Mouse (Mus musculus): ENCODE measurements at regions not wholly inside any gene's neighbourhood (a gene's known extent, or its start where the extent isn't known, plus 50 kb on each side); places are given as distances from the start of the nearest gene placed in this dataset.
A peak's percentile ranks its signal among the peaks of the same experiment; 100 is the strongest.

DNA sequence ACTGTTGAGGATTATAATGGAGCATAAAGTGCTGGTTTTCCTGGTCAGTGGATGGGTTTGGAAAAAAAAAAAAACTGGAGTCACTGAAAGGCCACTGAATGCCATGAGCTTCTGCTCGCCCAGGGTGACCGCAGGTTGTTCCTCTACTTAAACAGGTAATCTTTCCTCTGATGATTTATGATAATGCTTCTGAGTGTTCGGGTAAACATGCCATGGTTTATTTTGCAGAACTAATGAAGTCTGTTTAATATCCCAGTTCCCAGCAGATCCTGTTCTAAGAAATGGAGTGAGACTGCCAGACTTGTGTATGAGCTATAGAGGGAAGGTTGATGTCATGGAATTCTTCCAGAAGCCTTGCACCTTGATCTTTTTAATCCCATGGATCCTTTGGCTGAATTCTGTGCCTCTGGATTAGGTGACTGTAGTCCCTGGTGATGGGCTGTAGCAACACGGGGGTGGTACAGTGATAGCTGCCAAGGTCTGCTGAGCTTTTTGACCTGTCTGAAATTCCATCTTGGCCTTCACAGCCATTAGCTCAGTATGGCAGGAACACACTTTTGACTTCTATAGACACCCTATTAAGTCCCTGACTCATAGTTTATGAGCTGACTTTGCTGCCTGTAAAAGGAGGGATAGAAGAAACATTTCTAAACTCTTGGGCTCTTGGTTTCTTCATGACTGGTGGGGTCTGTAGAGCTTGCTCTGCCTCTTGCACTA, 1886.8 kb upstream of the Lrrc6 start:
- Histone ChIP-seq H3K36me3 (ENCODE audit: insufficient read depth) (no peaks in the 10 kb centered on the region), H3K4me1 (ENCODE audit: insufficient read depth) (no peaks in the 10 kb centered on the region), H3K27ac (ENCODE audit: low read depth, low read length) (no peak overlapping the region), H3K4me3 (ENCODE audit: low read depth, low read length) (no peak overlapping the region), H3K9me3 (ENCODE audit: low read length) (no peaks in the 10 kb centered on the region), H3K9ac (no peak overlapping the region), H3K27me3 (ENCODE audit: insufficient read depth, low read length) (no peaks in the 10 kb centered on the region), H3K4me2 (ENCODE audit: low read depth) (no peak overlapping the region)
- DNase-seq (no peak), ATAC-seq (no peak)
- 92% methylated on average over 4 of the region's 4 CpGs for WGBS
- TF ChIP-seq CTCF (IDR thresholded peaks at IDR 0.05; ENCODE audit: low read depth) = no peak

DNA sequence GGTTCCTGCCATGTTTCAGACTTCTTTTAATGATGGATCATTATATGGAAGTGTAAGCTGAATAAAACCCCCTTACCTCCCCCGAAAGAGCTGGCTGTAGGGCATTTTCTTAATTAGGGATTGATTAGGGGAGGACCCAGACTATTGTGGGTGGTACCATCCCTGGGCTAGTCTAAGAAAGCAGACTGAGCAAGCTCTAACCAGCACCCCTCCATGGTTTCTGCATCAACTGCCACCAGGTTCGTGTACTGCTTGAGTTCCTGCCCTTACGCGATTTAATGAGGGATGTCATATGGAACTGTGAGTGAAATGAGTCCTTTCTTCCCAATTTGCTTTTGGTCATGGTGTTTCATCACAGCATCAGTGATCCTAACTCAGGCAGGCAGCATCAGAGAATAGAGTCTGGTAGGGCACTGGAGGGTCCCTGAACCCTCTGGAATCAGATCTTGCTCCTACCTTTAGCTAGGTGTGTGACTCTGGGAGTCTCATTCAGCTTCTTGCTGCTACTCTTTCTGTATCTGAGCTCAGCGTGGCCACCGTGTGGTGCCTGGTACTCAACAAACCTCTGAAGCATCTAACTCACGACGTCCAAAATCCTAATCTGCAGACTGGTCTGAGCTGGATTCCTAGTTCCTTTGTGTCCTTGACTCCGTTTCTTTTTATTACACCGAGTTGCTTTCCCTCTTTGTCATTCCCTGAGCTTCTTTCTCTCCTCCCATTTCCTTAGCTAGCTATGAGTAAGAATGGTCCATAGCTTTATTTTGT, 1884.0 kb upstream of the Lrrc6 start:
- no peaks in the 10 kb centered on the region for H3K27me3 ChIP-seq (ENCODE audit: insufficient read depth, low read length)
- H3K9ac ChIP-seq = no peak overlapping the region
- no peaks in the 10 kb centered on the region for H3K4me1 ChIP-seq (ENCODE audit: insufficient read depth)
- ATAC-seq = no peak
- H3K4me3 ChIP-seq (ENCODE audit: low read depth, low read length) = no peak overlapping the region
- WGBS = 51% methylated on average over 10 of the region's 10 CpGs
- TF ChIP-seq CTCF (IDR thresholded peaks at IDR 0.05; ENCODE audit: low read depth) = no peak
- no peak for DNase-seq
- H3K4me2 ChIP-seq (ENCODE audit: low read depth) = no peak overlapping the region
- no peaks in the 10 kb centered on the region for H3K36me3 ChIP-seq (ENCODE audit: insufficient read depth)
- no peak overlapping the region for H3K27ac ChIP-seq (ENCODE audit: low read depth, low read length)
- no peaks in the 10 kb centered on the region for H3K9me3 ChIP-seq (ENCODE audit: low read length)

DNA sequence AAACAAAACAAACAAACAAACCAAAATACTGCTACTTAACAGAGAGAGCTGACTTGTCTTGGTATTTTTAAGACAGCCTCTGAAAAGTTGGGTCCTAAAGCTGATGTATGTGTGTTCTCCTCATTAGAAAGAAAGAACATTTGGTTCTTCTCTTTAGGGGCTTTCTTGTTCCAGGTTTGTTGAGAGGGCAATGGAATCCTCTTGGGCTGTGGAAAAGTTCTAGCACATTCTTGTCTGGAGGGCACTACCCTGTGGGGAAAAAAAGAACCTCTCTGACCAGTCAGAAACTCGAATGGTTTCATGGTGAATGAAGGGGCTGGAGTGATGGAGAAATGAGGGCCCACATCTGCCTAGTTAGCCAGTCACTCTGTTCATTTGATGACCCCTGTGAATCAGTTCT, 1874.5 kb upstream of the Lrrc6 start:
- Histone ChIP-seq H3K4me1 (ENCODE audit: insufficient read depth) (no peaks in the 10 kb centered on the region), H3K9me3 (ENCODE audit: low read length) (no peaks in the 10 kb centered on the region), H3K4me2 (ENCODE audit: low read depth) (no peak overlapping the region), H3K27ac (ENCODE audit: low read depth, low read length) (no peak overlapping the region), H3K36me3 (ENCODE audit: insufficient read depth) (no peaks in the 10 kb centered on the region), H3K9ac (no peak overlapping the region), H3K27me3 (ENCODE audit: insufficient read depth, low read length) (no peaks in the 10 kb centered on the region), H3K4me3 (ENCODE audit: low read depth, low read length) (no peak overlapping the region)
- no peak for TF ChIP-seq CTCF (IDR thresholded peaks at IDR 0.05; ENCODE audit: low read depth)
- DNase-seq = no peak
- no peak for ATAC-seq
- 41% methylated on average over 1 of the region's 1 CpGs for WGBS

DNA sequence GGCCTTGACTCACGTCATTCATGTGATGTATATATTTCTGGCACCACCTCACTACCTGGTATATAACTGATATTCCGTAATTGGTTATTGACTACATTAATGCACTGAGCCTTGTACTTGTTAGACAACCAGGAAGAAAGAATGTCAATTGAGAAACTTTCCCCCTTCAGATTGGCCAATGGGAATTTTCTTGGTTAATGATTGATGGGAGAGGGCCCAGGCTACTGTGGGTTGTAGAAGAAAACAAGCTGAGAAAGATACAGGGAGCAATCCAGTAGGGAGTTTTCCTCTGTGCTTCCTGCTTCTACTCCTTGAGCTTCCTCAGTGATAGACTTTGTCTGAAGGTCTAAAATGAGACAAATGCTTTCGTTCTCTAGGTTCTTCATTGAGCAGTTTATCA, 1866.1 kb upstream of the Lrrc6 start:
- H3K27me3 ChIP-seq (ENCODE audit: insufficient read depth, low read length) = no peaks in the 10 kb centered on the region
- WGBS = 81% methylated on average over 3 of the region's 3 CpGs

DNA sequence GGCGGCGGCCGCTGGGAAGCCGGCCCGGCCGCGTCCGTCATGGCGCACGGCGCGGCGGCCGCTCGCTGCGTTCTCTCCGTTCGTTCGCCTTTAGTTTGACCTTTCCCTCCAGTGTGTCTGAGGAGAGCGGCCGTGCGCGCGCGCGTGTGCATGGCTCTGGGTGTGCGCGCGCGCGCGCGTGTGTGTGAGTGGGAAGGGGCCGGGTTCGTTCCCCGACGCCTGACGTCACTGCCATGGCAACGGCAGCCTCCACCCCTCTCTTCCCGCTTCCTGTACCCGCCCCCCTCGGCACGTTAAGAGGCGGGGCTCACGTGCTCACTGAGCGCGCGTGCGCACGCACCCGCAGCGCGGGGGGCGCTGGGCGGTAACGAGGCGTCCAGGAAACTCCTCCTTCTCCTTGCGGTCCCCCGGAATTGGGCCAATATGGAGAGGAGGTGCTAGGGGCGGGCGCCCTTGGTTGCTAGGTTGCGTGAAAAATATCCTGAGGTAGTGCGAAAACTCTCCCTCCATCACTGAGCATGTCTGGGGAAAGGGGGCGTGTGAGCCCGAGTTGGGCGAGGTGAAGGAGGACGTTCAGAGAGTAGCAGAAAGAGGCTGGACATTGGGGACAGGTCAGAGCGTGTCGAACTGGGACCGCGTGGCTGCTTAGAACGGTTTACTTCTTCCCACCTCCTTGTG, 1862.5 kb upstream of the Lrrc6 start:
- H3K27me3 ChIP-seq (ENCODE audit: insufficient read depth, low read length) = no peaks in the 10 kb centered on the region
- peak overlapping the region; percentile 88 for H3K4me3 ChIP-seq (ENCODE audit: low read depth, low read length)
- H3K36me3 ChIP-seq (ENCODE audit: insufficient read depth) = no peaks in the 10 kb centered on the region
- H3K9me3 ChIP-seq (ENCODE audit: low read length) = no peaks in the 10 kb centered on the region
- ATAC-seq = peak; percentile 97
- peaks cover 19% of the 10 kb centered on the region for H3K4me1 ChIP-seq (ENCODE audit: insufficient read depth)
- H3K9ac ChIP-seq = peak overlapping the region; percentile 73
- TF ChIP-seq CTCF (IDR thresholded peaks at IDR 0.05; ENCODE audit: low read depth) = peak; percentile 27; the same call in 1 of the 2 replicates
- 5% methylated on average over 43 of the region's 72 CpGs for WGBS
- H3K27ac ChIP-seq (ENCODE audit: low read depth, low read length) = peak overlapping the region; percentile 94
- H3K4me2 ChIP-seq (ENCODE audit: low read depth) = peak overlapping the region; percentile 89
- DNase-seq = peak; percentile 100

More for the DNA sequence above, 1866.1 kb upstream of the Lrrc6 start:
- H3K9ac ChIP-seq = no peak overlapping the region
- H3K4me1 ChIP-seq (ENCODE audit: insufficient read depth) = peaks cover 5% of the 10 kb centered on the region
- no peak overlapping the region for H3K27ac ChIP-seq (ENCODE audit: low read depth, low read length)
- ATAC-seq (no peak), DNase-seq (no peak)
- no peak for TF ChIP-seq CTCF (IDR thresholded peaks at IDR 0.05; ENCODE audit: low read depth)
- no peak overlapping the region for H3K4me2 ChIP-seq (ENCODE audit: low read depth)
- no peaks in the 10 kb centered on the region for H3K36me3 ChIP-seq (ENCODE audit: insufficient read depth)
- no peaks in the 10 kb centered on the region for H3K9me3 ChIP-seq (ENCODE audit: low read length)
- H3K4me3 ChIP-seq (ENCODE audit: low read depth, low read length) = no peak overlapping the region

DNA sequence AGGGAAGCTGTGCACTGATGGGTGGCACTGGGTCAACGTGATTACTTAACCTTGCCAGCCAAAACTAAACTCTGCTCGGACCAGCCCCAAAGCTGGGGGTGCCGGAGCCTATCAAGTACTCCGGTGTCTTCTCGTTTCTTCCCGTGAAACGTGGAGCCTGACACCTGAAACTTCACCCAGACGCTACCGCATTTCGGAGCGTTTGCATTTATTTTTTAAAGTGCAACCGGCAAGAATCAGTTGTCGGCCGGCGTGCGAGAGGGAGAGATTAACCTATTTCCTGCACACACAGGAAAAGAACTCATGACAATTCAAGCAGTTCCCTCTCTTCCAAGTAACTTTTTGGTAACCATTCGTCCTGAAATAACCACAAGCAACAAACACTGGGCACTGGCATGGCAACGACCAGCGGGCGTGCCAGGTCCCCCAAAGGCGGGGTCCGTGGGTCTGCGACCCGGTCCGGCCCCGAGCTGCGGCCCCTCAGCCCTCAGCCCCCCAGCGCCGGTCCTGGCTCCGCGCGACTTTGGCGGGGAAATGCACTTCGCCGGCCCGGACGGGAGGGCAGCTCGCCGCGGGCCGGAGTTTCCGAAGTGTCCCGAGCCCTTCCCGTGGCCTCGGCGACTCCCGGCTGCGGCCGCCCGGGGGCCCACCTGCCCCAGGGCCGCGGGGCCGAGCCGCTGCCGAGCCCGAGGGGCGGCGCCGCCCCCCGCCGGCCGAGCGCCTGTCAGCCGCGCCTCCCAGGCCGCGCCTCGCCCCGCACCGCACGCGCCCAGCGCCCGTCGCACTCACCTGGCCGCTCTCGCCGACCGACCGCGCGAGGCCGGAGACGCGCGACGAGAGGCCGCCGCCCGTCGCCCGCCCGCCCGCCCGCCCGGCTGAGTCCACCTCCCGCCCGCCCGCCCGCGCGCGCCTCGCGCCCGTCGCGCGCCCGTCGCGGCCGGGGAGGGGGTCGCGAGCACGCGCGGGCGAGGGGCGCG, 1861.7 kb upstream of the Lrrc6 start:
- DNase-seq (peak; percentile 24), ATAC-seq (no peak)
- Histone ChIP-seq H3K4me1 (ENCODE audit: insufficient read depth) (peaks cover 19% of the 10 kb centered on the region), H3K27me3 (ENCODE audit: insufficient read depth, low read length) (no peaks in the 10 kb centered on the region), H3K9ac (peak overlapping the region; percentile 73), H3K4me3 (ENCODE audit: low read depth, low read length) (peak overlapping the region; percentile 88), H3K27ac (ENCODE audit: low read depth, low read length) (peak overlapping the region; percentile 94), H3K4me2 (ENCODE audit: low read depth) (peak overlapping the region; percentile 89), H3K9me3 (ENCODE audit: low read length) (no peaks in the 10 kb centered on the region), H3K36me3 (ENCODE audit: insufficient read depth) (no peaks in the 10 kb centered on the region)
- no peak for TF ChIP-seq CTCF (IDR thresholded peaks at IDR 0.05; ENCODE audit: low read depth)
- 1% methylated on average over 84 of the region's 121 CpGs for WGBS
